Mouse (Mus musculus) right cerebral cortex, adult 18-20 months (tissue): ENCODE data around the gene Slc46a2.

Source experiments
- DNase-seq: peaks from one replicate; pipeline ENCODE4 v3.0.0; 2022; ENCODE audit warnings: mixed read lengths

The Slc46a2 gene

GRCm38 (mm10) chr4:59914608-59915403, at the start of gene Slc46a2:
Gene Slc46a2 (minus strand): TSS chr4:59915056.
- no peak for DNase-seq

GRCm38 (mm10) chr4:59963405-59964344, 48.8 kb upstream of the Slc46a2 start, which contains the start of gene Mup6:
Gene Mup6 (plus strand): TSS chr4:59964294.
- DNase-seq = no peak

- no peak for DNase-seq
These were observed 45.8 kb upstream of the Slc46a2 start, which contains the start of gene Mup4 for GRCm38 (mm10) chr4:59960610-59961009. Gene Mup4 (minus strand): TSS chr4:59960710.

GRCm38 (mm10) chr4:59937543-59937942, 22.7 kb upstream of the Slc46a2 start:
- no peak for DNase-seq

GRCm38 (mm10) chr4:59932505-59933281, 17.8 kb upstream of the Slc46a2 start:
- DNase-seq = no peak

GRCm38 (mm10) chr4:59928347-59928746, 13.5 kb upstream of the Slc46a2 start:
- DNase-seq = peak; percentile 73

GRCm38 (mm10) chr4:59927666-59928065, 12.8 kb upstream of the Slc46a2 start:
- no peak for DNase-seq

GRCm38 (mm10) chr4:59925082-59925481, 10.2 kb upstream of the Slc46a2 start:
- no peak for DNase-seq

- no peak for DNase-seq
These were observed 3.1 kb upstream of the Slc46a2 start for GRCm38 (mm10) chr4:59917966-59918365.

GRCm38 (mm10) chr4:59908785-59909184, 6.1 kb downstream of the Slc46a2 start:
- DNase-seq = no peak

- DNase-seq = no peak
These were observed 7.1 kb downstream of the Slc46a2 start for GRCm38 (mm10) chr4:59907657-59908230.

- no peak for DNase-seq
These were observed 7.8 kb downstream of the Slc46a2 start for GRCm38 (mm10) chr4:59907092-59907491.

- no peak for DNase-seq
These were observed 12.3 kb downstream of the Slc46a2 start for GRCm38 (mm10) chr4:59902547-59902946.

- no peak for DNase-seq
These were observed 13.0 kb downstream of the Slc46a2 start for GRCm38 (mm10) chr4:59901810-59902209.

GRCm38 (mm10) chr4:59898521-59898919, 16.3 kb downstream of the Slc46a2 start:
- DNase-seq = no peak

GRCm38 (mm10) chr4:59897814-59898520, 16.9 kb downstream of the Slc46a2 start:
- DNase-seq = no peak

- DNase-seq = no peak
These were observed 18.9 kb downstream of the Slc46a2 start for GRCm38 (mm10) chr4:59896000-59896399.

GRCm38 (mm10) chr4:59894977-59895575, 19.8 kb downstream of the Slc46a2 start:
- no peak for DNase-seq

- no peak for DNase-seq
These were observed 20.4 kb downstream of the Slc46a2 start for GRCm38 (mm10) chr4:59894415-59894814.

- no peak for DNase-seq
These were observed 22.1 kb downstream of the Slc46a2 start for GRCm38 (mm10) chr4:59892731-59893130.

- no peak for DNase-seq
These were observed 23.0 kb downstream of the Slc46a2 start for GRCm38 (mm10) chr4:59891723-59892416.
